Mouse (Mus musculus) ES-Bruce4 (cell line): ENCODE results near the gene Parva.

Source experiments
- CTCF ChIP-seq: IDR thresholded peaks from one replicate; pipeline ENCODE4 v1.8.1; 2011; ENCODE audit warnings: low read depth, low read length
- EP300 ChIP-seq: IDR thresholded peaks from 2 replicates; pipeline ENCODE4 v1.6.1; 2011; ENCODE audit warnings: low read depth, low read length; ENCODE audit not compliant: insufficient read depth
- POLR2A ChIP-seq: IDR thresholded peaks from one replicate; pipeline ENCODE4 v1.8.1; 2011; ENCODE audit warnings: low read length; ENCODE audit not compliant: insufficient read depth

DNA sequence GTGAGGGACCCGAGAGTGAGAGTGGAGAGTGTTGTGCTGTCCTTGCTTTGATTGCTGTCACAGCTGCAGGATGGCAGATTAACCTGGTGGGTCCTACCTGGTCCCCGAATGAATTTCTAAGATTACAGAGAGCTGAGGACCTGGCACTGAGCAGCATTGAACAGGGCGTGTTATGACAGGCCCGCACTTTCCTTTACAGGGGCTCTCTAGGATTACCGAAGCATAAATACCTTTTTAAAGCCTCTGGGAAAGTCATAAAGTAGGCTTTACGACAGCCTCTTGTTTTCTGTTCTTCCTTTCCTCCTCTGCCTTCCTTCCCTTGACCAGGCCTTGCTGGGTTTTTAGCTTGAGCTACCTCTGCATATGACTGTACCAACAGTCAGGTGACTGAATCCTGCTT, 76.1 kb downstream of the Parva start:
- no peak for TF ChIP-seq CTCF
- TF ChIP-seq POLR2A = no peak
- TF ChIP-seq EP300 = no peak
